Mouse (Mus musculus) thymus, postnatal 0 days (tissue): ENCODE data around the gene 1700125H20Rik. TPM values are rescaled to one million over a fixed set of nuclear protein-coding genes. Genes with fewer than 3 reads are reported as not detected.

Source experiments
- DNase-seq: peaks from one replicate; pipeline ENCODE4 v3.0.0-alpha.2; 2015; ENCODE audit warnings: low spot score
- polyA plus RNA-seq: library from polyadenylated mRNA; unstranded; fragments of >200 nt; fragmentation: Nextera tagmentation; extraction: Ambion mirVana; gene quantifications from 2 replicates; pipeline ENCODE4 v1.2.1, GENCODE M21; 2015

Gene 1700125H20Rik
- polyA plus RNA-seq, 1 experiment from 2014 or later, result 0.49 TPM

- peak; percentile 75 for DNase-seq
Observed at GRCm38 (mm10) chr11:85184082-85184481, 13.9 kb downstream of the 1700125H20Rik start.

- DNase-seq, result no peak
Observed at GRCm38 (mm10) chr11:85184839-85185238, 14.6 kb downstream of the 1700125H20Rik start.

GRCm38 (mm10) chr11:85189110-85189509 lies 18.9 kb downstream of the 1700125H20Rik start:
- DNase-seq, result no peak

- no peak for DNase-seq
Observed at GRCm38 (mm10) chr11:85190741-85191140, 20.5 kb downstream of the 1700125H20Rik start.

- DNase-seq, result no peak
Observed at GRCm38 (mm10) chr11:85194206-85194605, 24.0 kb downstream of the 1700125H20Rik start.

GRCm38 (mm10) chr11:85196046-85196445 lies 25.8 kb downstream of the 1700125H20Rik start:
- DNase-seq, result no peak

GRCm38 (mm10) chr11:85198906-85199305 lies 28.7 kb downstream of the 1700125H20Rik start:
- DNase-seq, result no peak

- DNase-seq, result no peak
Observed at GRCm38 (mm10) chr11:85206231-85206630, 36.0 kb downstream of the 1700125H20Rik start.

- no peak for DNase-seq
Observed at GRCm38 (mm10) chr11:85211151-85211550, 40.9 kb downstream of the 1700125H20Rik start.

- DNase-seq, result no peak
Observed at GRCm38 (mm10) chr11:85213215-85213614, 43.0 kb downstream of the 1700125H20Rik start.

GRCm38 (mm10) chr11:85214679-85215078 lies 44.5 kb downstream of the 1700125H20Rik start:
- DNase-seq, result no peak

GRCm38 (mm10) chr11:85219014-85219413 lies 48.8 kb downstream of the 1700125H20Rik start:
- no peak for DNase-seq

GRCm38 (mm10) chr11:85222561-85222960 lies 52.4 kb downstream of the 1700125H20Rik start:
- no peak for DNase-seq

GRCm38 (mm10) chr11:85223248-85223647 lies 53.0 kb downstream of the 1700125H20Rik start:
- DNase-seq, result no peak

Other genes starting within 250 kb of the 1700125H20Rik start
- 8.9 and 10.1 TPM in 2 replicates for gene Car4, start 212.6 kb upstream of the 1700125H20Rik start, polyA plus RNA-seq
- gene Usp32, start 30.2 kb upstream of the 1700125H20Rik start, polyA plus RNA-seq, result 2.5 and 3.5 TPM in 2 replicates
- 27.7 and 33.3 TPM in 2 replicates for gene Appbp2, start 64.7 kb downstream of the 1700125H20Rik start, polyA plus RNA-seq
- gene Ppm1d, start 140.8 kb downstream of the 1700125H20Rik start, polyA plus RNA-seq, result 15.9 and 17.8 TPM in 2 replicates
- gene Bcas3, start 182.8 kb downstream of the 1700125H20Rik start, polyA plus RNA-seq, result 22.6 and 23.8 TPM in 2 replicates